Mouse (Mus musculus): ENCODE results near the gene Tigit.

Tigit gene

DNA sequence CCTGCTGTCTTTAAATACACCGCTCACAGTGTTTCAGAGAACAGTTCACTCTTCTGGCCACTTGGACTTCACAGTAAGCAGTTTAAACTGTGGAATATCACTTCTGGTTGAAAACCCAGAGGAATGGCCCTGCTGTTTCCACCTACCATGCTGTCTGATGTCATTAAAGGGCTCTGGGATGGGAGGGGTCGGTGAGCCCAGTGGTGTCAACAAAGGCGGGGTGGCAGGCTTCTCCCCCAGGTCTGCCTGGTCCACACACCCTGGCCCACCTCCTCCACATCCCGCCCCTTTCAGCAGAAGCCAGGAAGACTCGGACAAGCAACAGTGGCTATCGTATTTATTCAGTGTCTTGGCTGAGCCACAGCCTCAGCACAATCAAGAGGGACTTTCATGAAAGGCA, 44.7 kb downstream of the Tigit start:
- DNase-seq (ENCODE audit: low read depth, low spot score): peak; percentile 16

DNA sequence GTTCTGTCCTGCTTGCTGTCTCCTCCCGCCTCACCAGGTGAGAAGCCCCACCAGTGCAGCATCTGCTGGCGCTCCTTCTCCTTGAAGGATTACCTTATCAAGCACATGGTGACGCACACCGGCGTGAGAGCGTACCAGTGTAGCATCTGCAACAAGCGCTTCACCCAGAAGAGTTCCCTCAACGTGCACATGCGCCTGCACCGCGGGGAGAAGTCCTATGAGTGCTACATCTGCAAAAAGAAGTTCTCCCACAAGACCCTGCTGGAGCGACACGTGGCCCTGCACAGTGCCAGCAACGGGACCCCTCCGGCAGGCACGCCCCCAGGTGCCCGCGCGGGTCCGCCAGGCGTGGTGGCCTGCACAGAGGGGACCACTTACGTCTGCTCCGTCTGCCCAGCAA, 45.7 kb downstream of the Tigit start:
- DNase-seq (ENCODE audit: low read depth, low spot score): peak; percentile 44

DNA sequence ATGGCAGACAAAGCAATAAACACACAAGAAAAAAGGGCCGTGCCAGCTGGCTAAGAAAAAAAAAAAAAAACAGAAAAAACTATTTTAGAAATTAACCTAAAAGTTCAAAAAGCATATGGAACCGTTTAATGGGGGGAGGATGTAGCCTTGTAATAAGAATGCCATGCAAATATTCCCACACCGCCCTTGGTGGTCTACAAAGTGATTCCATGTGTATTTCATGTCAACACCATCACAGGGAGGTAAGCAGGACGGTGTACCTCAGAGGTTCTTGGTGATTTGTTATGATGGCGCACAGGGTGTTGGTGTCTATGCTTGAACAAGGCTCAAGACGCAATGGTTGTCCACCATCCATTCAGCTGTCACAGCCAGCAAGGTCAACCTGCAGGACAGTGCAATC, 46.6 kb downstream of the Tigit start:
- DNase-seq (ENCODE audit: low read depth, low spot score): no peak

DNA sequence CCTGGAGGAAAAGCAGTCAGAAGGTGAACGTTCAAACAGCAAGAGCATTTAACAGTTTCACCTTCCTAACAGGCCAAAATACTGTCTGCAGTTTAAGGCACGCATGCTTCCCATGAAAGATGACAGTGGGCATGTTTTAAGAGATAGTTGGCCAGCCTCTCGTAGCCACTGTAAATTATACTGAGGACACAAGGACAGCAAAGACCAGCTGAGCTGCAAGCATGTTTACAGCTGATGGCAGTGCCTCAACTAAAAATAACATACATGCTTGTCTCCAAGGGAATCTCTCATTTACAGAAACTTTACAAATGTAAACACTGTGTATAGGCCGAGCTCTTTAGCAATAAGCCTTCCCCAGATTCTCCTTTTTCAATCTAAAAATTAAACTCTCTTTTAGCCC, 47.6 kb downstream of the Tigit start:
- DNase-seq (ENCODE audit: low read depth, low spot score): no peak

DNA sequence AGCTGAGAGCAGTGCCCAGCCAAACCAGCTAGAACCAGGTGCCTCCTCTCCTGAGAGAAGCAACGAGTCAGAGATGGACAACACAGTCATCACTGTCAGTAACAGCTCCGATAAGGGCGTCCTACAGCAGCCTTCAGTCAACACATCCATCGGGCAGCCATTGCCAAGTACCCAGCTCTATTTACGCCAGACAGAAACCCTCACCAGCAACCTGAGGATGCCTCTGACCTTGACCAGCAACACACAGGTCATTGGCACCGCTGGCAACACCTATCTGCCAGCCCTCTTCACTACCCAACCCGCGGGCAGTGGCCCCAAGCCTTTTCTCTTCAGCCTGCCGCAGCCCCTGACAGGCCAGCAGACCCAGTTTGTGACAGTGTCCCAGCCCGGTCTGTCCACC, 53.6 kb downstream of the Tigit start:
- no peak for DNase-seq (ENCODE audit: low read depth, low spot score)

DNA sequence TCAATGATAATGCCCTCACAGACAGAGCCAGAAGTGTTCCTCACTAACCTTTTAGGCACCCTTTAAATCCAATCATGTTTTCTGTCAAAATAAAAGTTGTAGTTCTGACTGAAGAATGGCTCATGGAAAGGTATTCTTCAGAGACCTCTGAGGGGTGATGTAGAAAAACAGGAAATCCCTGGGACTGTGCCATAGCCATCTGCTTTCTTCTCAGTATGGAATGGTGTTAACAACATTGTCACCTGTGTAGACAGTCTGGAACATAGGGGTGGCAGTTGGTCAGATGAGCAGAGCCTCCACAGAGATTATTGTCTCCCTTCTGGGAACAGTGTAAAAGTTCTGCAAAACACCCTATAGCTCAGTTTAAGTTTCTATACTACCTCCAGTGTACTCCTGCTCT, 55.9 kb downstream of the Tigit start:
- DNase-seq (ENCODE audit: low read depth, low spot score): no peak

DNA sequence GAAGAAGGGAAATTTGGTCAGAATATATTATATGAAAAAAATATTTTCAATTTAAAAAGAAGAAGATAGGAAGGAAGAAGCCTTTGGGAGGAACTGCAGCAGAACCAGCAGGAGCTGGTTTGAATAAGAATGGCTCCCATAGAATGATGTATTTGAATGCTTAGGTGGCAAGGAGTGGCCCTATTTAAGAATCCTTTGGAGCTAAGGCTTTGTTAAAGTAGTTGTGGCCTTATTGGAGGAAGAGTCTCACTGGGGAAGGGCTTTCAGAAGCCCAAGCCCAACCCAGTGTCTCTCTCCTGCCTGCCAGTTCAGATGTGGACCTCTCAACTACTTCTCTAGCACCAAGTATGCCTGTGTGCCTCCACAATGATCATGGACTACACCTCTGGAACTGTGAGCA, 56.9 kb downstream of the Tigit start:
- DNase-seq (ENCODE audit: low read depth, low spot score): peak; percentile 78

DNA sequence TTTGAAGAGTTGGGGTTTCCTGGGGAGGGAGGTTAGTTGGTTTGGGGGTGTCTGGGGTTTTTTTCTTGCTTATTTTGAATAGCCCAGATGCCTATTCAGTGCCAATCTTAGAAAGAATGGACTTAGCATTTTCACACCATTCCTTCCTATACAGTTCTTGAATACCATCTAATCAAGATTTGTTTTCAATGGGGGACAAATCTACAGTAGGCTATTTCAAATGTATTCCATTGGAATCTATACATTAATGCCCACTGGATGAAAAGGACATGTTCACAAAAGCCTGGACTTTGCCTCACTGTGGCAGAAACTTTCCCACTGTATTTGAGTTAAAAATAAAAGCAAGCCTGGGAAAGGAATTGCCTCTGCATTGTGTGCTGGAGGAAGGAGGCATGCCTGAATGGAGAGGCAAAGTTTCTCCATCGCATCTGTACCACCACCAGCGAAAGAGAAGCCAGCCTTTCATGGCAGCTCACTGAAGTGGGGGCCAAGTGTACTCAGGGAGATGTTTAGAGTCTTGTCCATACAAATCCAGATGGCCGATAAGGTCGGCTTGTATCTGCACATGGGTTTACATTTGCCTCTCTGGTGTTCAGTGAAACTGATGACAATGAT, 59.4 kb downstream of the Tigit start:
- no peak for DNase-seq (ENCODE audit: low read depth, low spot score)

DNA sequence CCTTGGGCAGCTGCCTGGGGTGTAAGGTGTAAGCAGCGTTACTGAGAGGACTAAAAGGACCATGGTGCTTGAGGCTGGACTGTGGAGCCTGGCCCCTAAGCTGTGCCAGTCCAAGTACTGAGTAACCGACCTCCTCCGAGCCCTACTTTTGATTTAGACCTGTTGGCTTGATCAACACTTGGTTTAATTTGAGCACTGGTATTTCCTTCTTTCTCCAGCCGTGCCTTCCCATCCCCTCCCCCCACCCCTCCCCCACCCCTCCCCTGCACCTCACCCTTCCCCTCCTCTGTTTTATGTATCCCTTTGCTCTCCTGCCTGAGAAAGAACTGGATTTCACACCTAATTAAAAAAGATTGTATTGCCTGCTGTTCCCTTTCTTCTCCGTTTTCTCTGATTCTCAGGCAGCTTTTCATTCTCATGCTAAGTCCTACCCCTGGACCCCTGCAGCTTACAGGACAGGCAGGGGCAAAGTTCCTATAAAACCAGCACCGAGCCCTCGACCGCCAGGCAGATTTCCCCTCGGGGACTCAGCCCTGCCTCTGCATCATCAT, 60.3 kb downstream of the Tigit start:
- peak; percentile 92 for DNase-seq (ENCODE audit: low read depth, low spot score)

DNA sequence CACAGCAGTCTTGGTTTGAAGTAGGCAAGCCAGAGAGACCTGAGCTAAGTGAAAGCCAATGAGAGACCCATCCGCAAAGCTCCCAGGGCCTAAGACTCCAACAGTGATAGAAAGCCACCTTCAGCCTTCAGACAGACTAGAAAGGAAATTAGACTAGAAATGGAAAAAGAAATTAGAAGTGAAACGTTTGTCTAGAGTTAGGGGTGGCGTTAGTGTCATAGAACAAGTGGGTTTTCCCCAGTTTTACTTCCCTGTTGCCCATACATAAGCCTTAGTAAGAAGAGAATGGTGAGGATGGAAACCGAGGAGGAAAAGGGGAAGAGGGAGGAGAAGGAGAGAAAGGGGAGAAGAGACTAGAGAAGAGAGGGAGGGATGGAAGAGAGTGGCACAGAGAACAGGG, 61.4 kb downstream of the Tigit start:
- DNase-seq (ENCODE audit: low read depth, low spot score): no peak

DNA sequence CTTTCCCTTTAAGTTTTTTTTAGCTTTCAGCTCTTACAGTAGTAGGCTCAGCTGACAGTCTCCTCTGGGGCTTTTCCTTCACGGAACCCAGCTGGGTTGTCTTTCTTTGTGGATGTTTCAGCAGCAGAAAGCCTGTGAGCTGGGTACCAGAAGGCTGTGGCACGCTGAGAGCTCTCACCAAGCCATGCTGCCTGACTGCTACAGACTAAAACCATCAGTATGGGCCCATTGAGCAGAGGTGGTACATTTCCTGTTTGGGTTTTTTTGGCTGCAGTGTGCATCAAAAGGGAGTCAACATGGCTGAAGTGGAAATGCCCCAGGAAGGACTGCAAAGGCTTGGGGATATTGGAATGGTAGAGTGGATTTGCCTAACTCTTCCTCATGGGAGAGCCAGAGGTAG, 64.2 kb downstream of the Tigit start:
- no peak for DNase-seq (ENCODE audit: low read depth, low spot score)
